Mouse (Mus musculus) embryo, embryonic 9.5 days (tissue): ENCODE results near the gene Mrvi1.
"Not testable (repeated sequence)": the region's sequence is repeated elsewhere in the genome, so short reads cannot be mapped to it uniquely, and the experiment has no call there.

ENCODE experiments used
- DNase-seq: peaks from one replicate; pipeline ENCODE4 v3.0.0-alpha.2; 2017; ENCODE audit errors: extremely low spot score

Gene Mrvi1

GRCm38 (mm10) chr7:110941701-110942530, 40.3 kb downstream of the Mrvi1 start:
- peak; percentile 11 for DNase-seq

- DNase-seq = no peak
Measured at GRCm38 (mm10) chr7:110941116-110941521, 41.1 kb downstream of the Mrvi1 start.

GRCm38 (mm10) chr7:110935815-110936762, 46.2 kb downstream of the Mrvi1 start:
- no peak for DNase-seq

- no peak for DNase-seq
Measured at GRCm38 (mm10) chr7:110933999-110934398, 48.3 kb downstream of the Mrvi1 start.

- no peak for DNase-seq
Measured at GRCm38 (mm10) chr7:110933329-110933728, 48.9 kb downstream of the Mrvi1 start.

- DNase-seq = peak; percentile 48
Measured at GRCm38 (mm10) chr7:110930118-110930854, 52.0 kb downstream of the Mrvi1 start.

GRCm38 (mm10) chr7:110926562-110926961, 55.7 kb downstream of the Mrvi1 start:
- no peak for DNase-seq

GRCm38 (mm10) chr7:110920331-110921261, 61.7 kb downstream of the Mrvi1 start:
- no peak for DNase-seq

GRCm38 (mm10) chr7:110919721-110920120, 62.5 kb downstream of the Mrvi1 start:
- no peak for DNase-seq

- peak; percentile 9 for DNase-seq
Measured at GRCm38 (mm10) chr7:110915913-110916312, 66.3 kb downstream of the Mrvi1 start.

GRCm38 (mm10) chr7:110914531-110914930, 67.7 kb downstream of the Mrvi1 start:
- no peak for DNase-seq

- DNase-seq = no peak
Measured at GRCm38 (mm10) chr7:110913754-110914153, 68.5 kb downstream of the Mrvi1 start.

- DNase-seq = no peak
Measured at GRCm38 (mm10) chr7:110908209-110909144, 73.8 kb downstream of the Mrvi1 start.

- DNase-seq = no peak
Measured at GRCm38 (mm10) chr7:110906566-110906965, 75.7 kb downstream of the Mrvi1 start.

- no peak for DNase-seq
Measured at GRCm38 (mm10) chr7:110903226-110903625, 79.0 kb downstream of the Mrvi1 start.

GRCm38 (mm10) chr7:110897202-110897601, 85.1 kb downstream of the Mrvi1 start:
- DNase-seq = no peak

GRCm38 (mm10) chr7:110896453-110896852, 85.8 kb downstream of the Mrvi1 start:
- DNase-seq = no peak

- not testable (repeated sequence) for DNase-seq
Measured at GRCm38 (mm10) chr7:110895772-110896171, 86.5 kb downstream of the Mrvi1 start.

- no peak for DNase-seq
Measured at GRCm38 (mm10) chr7:110894673-110895072, 87.6 kb downstream of the Mrvi1 start.
